Mouse (Mus musculus) stomach, postnatal 0 days (tissue): ENCODE results near the gene Art4.

ENCODE experiments used
- CTCF ChIP-seq: IDR thresholded peaks from 2 replicates; pipeline ENCODE4 v1.5.1; 2016; ENCODE audit warnings: antibody characterized with exemption, low read depth, mild to moderate bottlenecking, moderate library complexity
- EP300 ChIP-seq: optimal IDR thresholded peaks from 2 replicates; pipeline ENCODE3; 2016; ENCODE audit warnings: antibody characterized with exemption

DNA sequence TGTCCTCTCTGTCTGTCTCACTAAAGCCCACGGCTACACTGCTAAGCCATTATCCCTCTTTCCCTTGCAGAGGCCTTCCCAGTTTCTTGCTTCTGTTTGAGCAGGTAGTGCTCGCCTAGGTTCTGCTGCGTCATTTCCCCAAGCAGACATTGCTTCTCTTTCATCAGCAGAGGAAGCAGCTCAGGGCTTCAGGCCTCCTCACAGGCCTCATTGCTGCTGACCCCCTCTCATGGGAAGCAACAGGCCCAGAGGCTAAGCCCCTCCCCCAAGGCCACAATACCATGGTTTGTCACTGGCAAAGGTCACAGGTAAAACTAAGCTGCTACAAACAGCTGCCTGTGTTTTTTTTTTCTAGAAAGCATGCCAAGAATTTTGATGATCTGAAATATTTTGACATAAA, 4.8 kb downstream of the Art4 start:
- TF ChIP-seq EP300 = no peak
- TF ChIP-seq CTCF = no peak
